Mouse (Mus musculus) heart, embryonic 14.5 days (tissue): ENCODE data around the gene Olfr870. TPM values are rescaled to one million over a fixed set of nuclear protein-coding genes. Genes with fewer than 3 reads are reported as not detected.
"Not testable (repeated sequence)": the region's sequence is repeated elsewhere in the genome, so short reads cannot be mapped to it uniquely, and the experiment has no call there.

Source experiments
- ATAC-seq: fragments of 200-750 bp; cut with Nextera tagmentation; 2 replicates; pipeline ENCODE4 v1.8.0; 2017; ENCODE audit warnings: low read depth, moderate TSS enrichment; ENCODE audit not compliant: insufficient number of reproducible peaks, insufficient read depth, low FRiP score
- H3K27ac ChIP-seq, 2 experiments: fragments of 200-500 bp in 1 of 2; fragments of 300-500 bp in 1 of 2; sonication (generic) in 1 of 2; replicated peaks in 1 of 2; 2 replicates each; pipeline ENCODE4 v1.5.1; 2012 to 2014; ENCODE audit warnings: low read depth in 2 of 2, low read length in 2 of 2, control low read depth in 1 of 2, mild to moderate bottlenecking in 1 of 2, mixed read lengths in 1 of 2; ENCODE audit not compliant: control insufficient read depth in 1 of 2, insufficient read depth in 1 of 2
- H3K27me3 ChIP-seq: fragments of 300-500 bp; sonication (generic); 2 replicates; pipeline ENCODE4 v1.6.1; 2014; ENCODE audit warnings: mild to moderate bottlenecking, low read length, control low read depth; ENCODE audit not compliant: control insufficient read depth, insufficient read depth
- H3K36me3 ChIP-seq: fragments of 300-500 bp; sonication (generic); 2 replicates; pipeline ENCODE4 v1.6.1; 2014; ENCODE audit warnings: mild to moderate bottlenecking, control low read depth, low read length, mixed read lengths; ENCODE audit not compliant: control insufficient read depth, insufficient read depth
- H3K4me1 ChIP-seq, 2 experiments: fragments of 200-500 bp in 1 of 2; fragments of 300-500 bp in 1 of 2; sonication (generic) in 1 of 2; 2 replicates each; pipeline ENCODE4 v1.6.1; 2012 to 2014; ENCODE audit warnings: low read length in 2 of 2, control low read depth in 1 of 2, mixed read lengths in 1 of 2; ENCODE audit not compliant: control insufficient read depth in 2 of 2, insufficient read depth in 2 of 2
- H3K4me2 ChIP-seq: fragments of 300-500 bp; sonication (generic); 2 replicates; pipeline ENCODE4 v1.6.1; 2014; ENCODE audit warnings: mild to moderate bottlenecking, low read length
- H3K4me3 ChIP-seq, 2 experiments: fragments of 200-500 bp in 1 of 2; fragments of 300-500 bp in 1 of 2; sonication (generic) in 1 of 2; 2 replicates each; pipeline ENCODE4 v1.5.1; 2012 to 2014; ENCODE audit warnings: low read length in 2 of 2, mild to moderate bottlenecking in 2 of 2, control low read depth in 1 of 2, low read depth in 1 of 2, moderate library complexity in 1 of 2; ENCODE audit not compliant: control insufficient read depth in 1 of 2, insufficient read depth in 1 of 2
- H3K9ac ChIP-seq: fragments of 300-500 bp; sonication (generic); 2 replicates; pipeline ENCODE4 v1.6.1; 2014; ENCODE audit warnings: mild to moderate bottlenecking, low read length
- H3K9me3 ChIP-seq: fragments of 300-500 bp; sonication (generic); 2 replicates; pipeline ENCODE4 v1.6.1; 2016; ENCODE audit warnings: low read length, control low read depth; ENCODE audit not compliant: control insufficient read depth
- WGBS: fragments of 180-500 bp; shearing (Covaris S2); extraction: QIAGEN DNeasy Blood & Tissue Kit; methylation state at CpG from one replicate; pipeline ENCODE4 v1.1.7; 2014; 5-methylcytosine and 5-hydroxymethylcytosine counted together
- polyA plus RNA-seq: library from polyadenylated mRNA; unstranded; fragments of >200 nt; fragmentation: Nextera tagmentation; extraction: Ambion mirVana; gene quantifications from 2 replicates; pipeline ENCODE4 v1.2.1, GENCODE M21; 2014

Olfr870 gene
- not detected in 2 replicates for polyA plus RNA-seq

- Histone ChIP-seq H3K36me3 (no peaks in the 10 kb centered on the region), H3K4me3 (no peak within 1 kb of the TSS), H3K4me1 (no peaks in the 10 kb centered on the region), H3K9me3 (0 out of 2 replicates have a peak, but pooled peaks cover under 1% of the 10 kb centered on the region), H3K4me2 (no peak within 1 kb of the TSS), H3K9ac (no peak within 1 kb of the TSS), H3K27ac (no peak within 1 kb of the TSS), H3K27me3 (no peaks in the 10 kb centered on the region)
- ATAC-seq: no peak
- WGBS: 58% methylated on average over 2 of the region's 2 CpGs
Observed at GRCm38 (mm10) chr9:20173957-20174356, at the start of gene Olfr870. Olfr870 (minus strand) TSS chr9:20174057.

- H3K9ac ChIP-seq: no peak within 1 kb of the TSS
- no peaks in the 10 kb centered on the region for H3K36me3 ChIP-seq
- H3K4me2 ChIP-seq: no peak within 1 kb of the TSS
- no peak for ATAC-seq
- H3K4me3 ChIP-seq: no peak within 1 kb of the TSS
- no peaks in the 10 kb centered on the region for H3K4me1 ChIP-seq
- no peaks in the 10 kb centered on the region for H3K9me3 ChIP-seq
- no peaks in the 10 kb centered on the region for H3K27me3 ChIP-seq
- H3K27ac ChIP-seq: no peak within 1 kb of the TSS
Observed at GRCm38 (mm10) chr9:20211907-20212306, 38.0 kb upstream of the Olfr870 start, which contains the start of gene Olfr871. Olfr871 (plus strand) TSS chr9:20212207.

GRCm38 (mm10) chr9:20211477-20211876 is 37.6 kb upstream of the Olfr870 start:
- H3K27me3 ChIP-seq: no peaks in the 10 kb centered on the region

GRCm38 (mm10) chr9:20210812-20211211 is 37.0 kb upstream of the Olfr870 start:
- 40% methylated on average over 1 of the region's 1 CpGs for WGBS
- H3K27ac ChIP-seq: no peak overlapping the region
- no peaks in the 10 kb centered on the region for H3K27me3 ChIP-seq
- no peaks in the 10 kb centered on the region for H3K36me3 ChIP-seq
- H3K4me1 ChIP-seq: no peaks in the 10 kb centered on the region
- H3K4me3 ChIP-seq: no peak overlapping the region
- H3K9me3 ChIP-seq: no peaks in the 10 kb centered on the region
- no peak overlapping the region for H3K4me2 ChIP-seq
- ATAC-seq: no peak
- no peak overlapping the region for H3K9ac ChIP-seq

More at GRCm38 (mm10) chr9:20211477-20211876, 37.6 kb upstream of the Olfr870 start:
- Histone ChIP-seq H3K4me3 (no peak overlapping the region), H3K9me3 (no peaks in the 10 kb centered on the region), H3K27ac (no peak overlapping the region), H3K4me1 (no peaks in the 10 kb centered on the region), H3K9ac (no peak overlapping the region), H3K36me3 (no peaks in the 10 kb centered on the region), H3K4me2 (no peak overlapping the region)
- no peak for ATAC-seq
- 47% methylated on average over 2 of the region's 2 CpGs for WGBS

GRCm38 (mm10) chr9:20203413-20203984 is 29.6 kb upstream of the Olfr870 start:
- not testable (repeated sequence) for H3K9me3 ChIP-seq, H3K36me3 ChIP-seq, ATAC-seq, H3K4me3 ChIP-seq, H3K9ac ChIP-seq, H3K4me2 ChIP-seq, H3K4me1 ChIP-seq, H3K27ac ChIP-seq, H3K27me3 ChIP-seq
- 78% methylated on average over 7 of the region's 7 CpGs for WGBS

- 70% methylated on average over 1 of the region's 1 CpGs for WGBS
- Histone ChIP-seq H3K4me3 (no peak overlapping the region), H3K9ac (no peak overlapping the region)
Observed at GRCm38 (mm10) chr9:20202131-20202530, 28.3 kb upstream of the Olfr870 start.

GRCm38 (mm10) chr9:20179463-20179862 is 5.6 kb upstream of the Olfr870 start:
- ATAC-seq: no peak
- no peaks in the 10 kb centered on the region for H3K36me3 ChIP-seq
- H3K27ac ChIP-seq: no peak overlapping the region
- no peaks in the 10 kb centered on the region for H3K27me3 ChIP-seq
- no peaks in the 10 kb centered on the region for H3K4me1 ChIP-seq
- WGBS: 56% methylated on average over 5 of the region's 5 CpGs
- H3K9me3 ChIP-seq: peaks cover 3% of the 10 kb centered on the region; the same call in 1 of the 2 replicates
- H3K9ac ChIP-seq: no peak overlapping the region
- no peak overlapping the region for H3K4me2 ChIP-seq
- no peak overlapping the region for H3K4me3 ChIP-seq

More at GRCm38 (mm10) chr9:20202131-20202530, 28.3 kb upstream of the Olfr870 start:
- no peak overlapping the region for H3K27ac ChIP-seq
- no peaks in the 10 kb centered on the region for H3K36me3 ChIP-seq
- peaks cover 9% of the 10 kb centered on the region; the same call in 1 of the 2 replicates for H3K9me3 ChIP-seq
- H3K27me3 ChIP-seq: no peaks in the 10 kb centered on the region
- H3K4me1 ChIP-seq: no peaks in the 10 kb centered on the region
- no peak for ATAC-seq
- H3K4me2 ChIP-seq: no peak overlapping the region

- Histone ChIP-seq H3K9me3 (peaks cover 7% of the 10 kb centered on the region; the same call in 1 of the 2 replicates), H3K27ac (no peak overlapping the region), H3K9ac (no peak overlapping the region), H3K4me3 (no peak overlapping the region), H3K27me3 (no peaks in the 10 kb centered on the region), H3K36me3 (no peaks in the 10 kb centered on the region), H3K4me2 (no peak overlapping the region), H3K4me1 (no peaks in the 10 kb centered on the region)
- no peak for ATAC-seq
- WGBS: 70% methylated on average over 3 of the region's 3 CpGs
Observed at GRCm38 (mm10) chr9:20149706-20150105, 24.2 kb downstream of the Olfr870 start.
